Mouse (Mus musculus) midbrain, embryonic 14.5 days (tissue): ENCODE results near the gene Iqcd. TPM values are rescaled to one million over a fixed set of nuclear protein-coding genes. Genes with fewer than 3 reads are reported as not detected.

ENCODE experiments used
- ATAC-seq: fragments of 200-750 bp; cut with Nextera tagmentation; 2 replicates; pipeline ENCODE4 v1.8.0; 2017; ENCODE audit warnings: moderate number of reproducible peaks, moderate library complexity; ENCODE audit not compliant: low FRiP score, low TSS enrichment
- DNase-seq: peaks from one replicate; pipeline ENCODE4 v3.0.0-alpha.2; 2015
- H3K27ac ChIP-seq: fragments of 300-500 bp; sonication (generic); replicated peaks from 2 replicates; pipeline ENCODE4 v1.5.1; 2014; ENCODE audit warnings: mild to moderate bottlenecking, low read depth, low read length, moderate library complexity
- H3K27me3 ChIP-seq: fragments of 300-500 bp; sonication (generic); 2 replicates; pipeline ENCODE4 v1.6.1; 2014; ENCODE audit warnings: low read length, control low read depth, mixed read lengths; ENCODE audit not compliant: control insufficient read depth, insufficient read depth
- H3K36me3 ChIP-seq: fragments of 300-500 bp; sonication (generic); 2 replicates; pipeline ENCODE4 v1.6.1; 2014; ENCODE audit warnings: low read length, control low read depth; ENCODE audit not compliant: control insufficient read depth, insufficient read depth
- H3K4me1 ChIP-seq: fragments of 300-500 bp; sonication (generic); 2 replicates; pipeline ENCODE4 v1.6.1; 2014; ENCODE audit warnings: mild to moderate bottlenecking, antibody characterized with exemption, low read length, control low read depth; ENCODE audit not compliant: control insufficient read depth, insufficient read depth
- H3K4me2 ChIP-seq: fragments of 300-500 bp; sonication (generic); 2 replicates; pipeline ENCODE4 v1.6.1; 2014; ENCODE audit warnings: mild to moderate bottlenecking, low read length, moderate library complexity
- H3K4me3 ChIP-seq: fragments of 300-500 bp; sonication (generic); replicated peaks from 2 replicates; pipeline ENCODE4 v1.5.1; 2014; ENCODE audit warnings: low read depth, low read length
- H3K9ac ChIP-seq: fragments of 300-500 bp; sonication (generic); replicated peaks from 2 replicates; pipeline ENCODE4 v1.6.1; 2014; ENCODE audit warnings: mild to moderate bottlenecking, low read length, moderate library complexity
- H3K9me3 ChIP-seq: fragments of 300-500 bp; sonication (generic); 2 replicates; pipeline ENCODE4 v1.6.1; 2016; ENCODE audit warnings: low read length, control low read depth, mixed read lengths; ENCODE audit not compliant: control insufficient read depth
- WGBS: fragments of 180-500 bp; shearing (Covaris S2); extraction: QIAGEN DNeasy Blood & Tissue Kit; methylation state at CpG from one replicate; pipeline ENCODE4 v1.1.7; 2014; 5-methylcytosine and 5-hydroxymethylcytosine counted together
- polyA plus RNA-seq: library from polyadenylated mRNA; unstranded; fragments of >200 nt; fragmentation: Nextera tagmentation; extraction: Ambion mirVana; gene quantifications from 2 replicates; pipeline ENCODE4 v1.2.1, GENCODE M21; 2014

Iqcd gene
- polyA plus RNA-seq, 1 experiment from 2014 or later, result 1.7 TPM

DNA sequence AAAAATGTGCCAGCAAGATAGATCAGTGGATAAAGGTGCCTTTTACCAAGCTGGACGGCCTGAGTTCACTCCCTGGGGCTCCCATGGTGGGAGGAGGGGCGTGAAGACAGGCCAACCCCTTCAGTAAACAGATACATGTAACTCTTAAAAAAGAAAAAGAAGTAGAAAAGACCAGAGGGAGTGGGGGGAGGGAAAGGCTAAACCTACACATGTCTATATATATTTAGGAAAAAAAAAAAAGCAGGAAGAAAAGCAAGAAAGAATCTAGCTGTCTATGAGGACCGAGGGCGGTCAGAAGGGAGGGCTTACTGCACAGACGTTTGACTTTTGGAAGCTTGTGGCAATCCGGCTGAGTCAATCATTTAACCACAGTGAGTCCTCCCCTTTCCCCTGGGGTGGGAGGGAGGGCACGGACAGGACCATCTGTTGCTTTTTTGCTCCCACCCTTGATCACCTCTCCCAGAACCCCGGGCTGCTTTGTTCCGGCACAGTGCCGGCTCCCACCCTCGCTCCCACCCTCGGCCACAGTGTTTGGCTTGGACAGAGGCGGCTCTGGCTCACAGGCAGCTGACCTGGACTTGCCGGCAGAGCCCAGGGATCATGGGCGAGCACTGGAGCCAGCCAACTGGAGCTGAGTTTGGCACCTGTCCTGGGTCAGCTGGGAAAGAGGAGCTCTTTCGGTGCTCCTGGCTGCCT lies 28.1 kb upstream of the Iqcd start:
- ATAC-seq, result peak; percentile 31; the same call in 1 of the 2 replicates

DNA sequence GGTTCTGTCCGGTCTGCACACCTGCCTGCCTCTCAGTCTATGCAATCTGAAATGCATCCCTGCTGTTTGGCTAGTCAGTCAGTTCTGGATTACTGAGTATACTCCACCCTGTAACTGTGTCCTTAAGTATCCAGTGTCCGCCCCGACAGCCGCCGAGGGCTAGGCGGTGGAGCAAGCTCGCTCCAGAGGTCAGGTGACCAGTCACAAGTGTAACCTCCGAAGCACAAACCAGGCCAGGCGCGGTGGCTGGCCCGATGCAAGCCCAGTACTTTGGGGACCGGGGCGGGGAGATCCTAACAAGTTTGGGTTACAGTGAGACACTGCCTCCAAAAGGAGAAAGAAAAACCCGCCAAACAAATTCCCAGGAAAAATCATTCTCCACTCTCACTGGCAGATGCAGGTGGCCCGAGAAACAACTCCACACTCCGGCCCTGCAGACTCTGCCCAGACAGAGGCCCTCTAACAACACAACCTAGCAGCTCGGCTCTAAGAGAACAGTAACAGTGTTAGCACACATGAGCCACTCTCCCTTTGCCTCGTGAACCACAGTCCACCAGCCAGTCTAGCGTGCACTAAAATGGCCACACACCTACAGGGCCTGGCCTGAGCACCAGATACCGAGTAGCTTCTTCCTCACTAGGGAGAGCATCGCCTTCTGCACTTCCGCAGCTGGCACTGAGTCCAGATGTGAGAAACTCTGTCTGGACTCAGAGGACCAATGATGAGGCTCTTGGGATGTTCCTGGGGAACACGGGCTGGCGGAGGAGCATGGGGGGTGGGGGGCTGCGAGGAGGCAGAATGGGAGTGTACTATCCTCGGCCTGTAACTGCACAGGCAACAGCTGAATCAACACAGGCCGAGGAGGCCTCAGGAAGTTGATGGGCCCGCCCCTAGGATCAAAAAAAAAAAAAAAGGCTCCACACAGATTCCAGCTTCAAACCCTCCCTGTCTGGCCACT lies 25.6 kb upstream of the Iqcd start:
- WGBS, result 59% methylated on average over 28 of the region's 28 CpGs
- H3K9ac ChIP-seq, result no peak overlapping the region
- no peak for ATAC-seq

More for the DNA sequence above, 28.1 kb upstream of the Iqcd start:
- no peaks in the 10 kb centered on the region for H3K27me3 ChIP-seq
- H3K36me3 ChIP-seq, result peaks cover 12% of the 10 kb centered on the region
- 19% methylated on average over 16 of the region's 16 CpGs for WGBS
- no peak overlapping the region for H3K4me2 ChIP-seq
- no peak overlapping the region for H3K4me3 ChIP-seq
- DNase-seq, result peak; percentile 51
- H3K4me1 ChIP-seq, result peaks cover 37% of the 10 kb centered on the region
- H3K9ac ChIP-seq, result no peak overlapping the region
- H3K9me3 ChIP-seq, result no peaks in the 10 kb centered on the region
- H3K27ac ChIP-seq, result peak overlapping the region; percentile 57; the same call in 1 of the 2 replicates

DNA sequence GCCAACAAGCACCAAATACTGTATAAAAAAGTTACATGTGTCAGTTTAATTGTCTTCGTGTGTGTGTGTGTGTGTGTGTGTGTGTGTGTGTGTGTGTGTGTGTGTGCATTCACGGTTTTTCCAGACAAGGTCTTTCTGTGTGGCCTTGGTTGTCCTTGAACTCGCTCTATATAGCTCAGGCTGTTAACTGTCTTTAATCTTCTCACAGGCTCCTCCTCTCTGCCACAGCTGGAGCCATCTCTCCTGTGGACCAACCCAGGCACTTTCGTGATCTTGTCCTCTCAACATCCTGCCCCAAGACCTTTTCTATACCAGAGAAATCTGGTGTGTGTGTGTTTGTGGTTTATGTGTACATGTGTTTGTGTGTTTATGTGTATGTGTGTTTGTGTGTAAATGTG lies 24.9 kb upstream of the Iqcd start:
- WGBS, result 68% methylated on average over 4 of the region's 4 CpGs
- no peak overlapping the region for H3K27ac ChIP-seq
- H3K9ac ChIP-seq, result no peak overlapping the region
- peaks cover 65% of the 10 kb centered on the region for H3K4me1 ChIP-seq
- no peak for DNase-seq
- no peaks in the 10 kb centered on the region for H3K27me3 ChIP-seq
- no peaks in the 10 kb centered on the region for H3K36me3 ChIP-seq
- no peak overlapping the region for H3K4me2 ChIP-seq
- no peak for ATAC-seq
- no peaks in the 10 kb centered on the region for H3K9me3 ChIP-seq
- no peak overlapping the region for H3K4me3 ChIP-seq

More for the DNA sequence above, 25.6 kb upstream of the Iqcd start:
- Histone ChIP-seq H3K27ac (peak overlapping the region; percentile 41; the same call in 1 of the 2 replicates), H3K27me3 (no peaks in the 10 kb centered on the region), H3K4me3 (no peak overlapping the region), H3K9me3 (no peaks in the 10 kb centered on the region), H3K36me3 (no peaks in the 10 kb centered on the region), H3K4me2 (no peak overlapping the region), H3K4me1 (peaks cover 62% of the 10 kb centered on the region)
- no peak for DNase-seq

- Histone ChIP-seq H3K36me3 (no peaks in the 10 kb centered on the region), H3K9me3 (no peaks in the 10 kb centered on the region), H3K9ac (no peak overlapping the region), H3K27ac (peak overlapping the region; percentile 84), H3K4me2 (0 out of 2 replicates have a peak overlapping the region, but pooled peaks have one; percentile 6), H3K4me3 (no peak overlapping the region), H3K4me1 (peaks cover 64% of the 10 kb centered on the region), H3K27me3 (no peaks in the 10 kb centered on the region)
- no peak for DNase-seq
- ATAC-seq, result no peak
- 40% methylated on average over 15 of the region's 15 CpGs for WGBS
These were observed 23.5 kb upstream of the Iqcd start for GRCm38 (mm10) chr5:120565171-120565905.

DNA sequence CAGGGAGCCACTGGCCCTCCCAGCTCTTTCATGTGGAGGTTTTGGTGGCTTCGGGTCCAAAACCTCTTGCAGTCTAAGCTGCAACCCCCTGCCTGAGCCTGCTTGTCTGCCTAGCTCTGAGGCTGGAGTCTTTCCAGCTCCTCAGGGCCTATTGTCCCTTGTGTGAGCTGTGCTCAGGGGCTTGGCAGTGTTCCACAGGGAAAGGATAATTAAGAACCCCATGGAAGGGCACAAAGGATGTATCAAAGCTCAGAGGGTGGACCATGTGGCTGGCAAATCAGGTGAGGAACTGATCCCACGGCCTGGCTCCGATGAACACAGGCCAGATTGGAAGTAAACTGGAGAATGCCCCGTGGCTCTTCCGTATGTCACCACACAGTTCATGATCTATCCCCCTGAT lies 22.7 kb upstream of the Iqcd start:
- Histone ChIP-seq H3K9me3 (no peaks in the 10 kb centered on the region), H3K27ac (peak overlapping the region; percentile 84), H3K27me3 (no peaks in the 10 kb centered on the region), H3K4me1 (peaks cover 57% of the 10 kb centered on the region), H3K4me2 (0 out of 2 replicates have a peak overlapping the region, but pooled peaks have one; percentile 6), H3K4me3 (no peak overlapping the region), H3K9ac (no peak overlapping the region; the same call in 1 of the 2 replicates), H3K36me3 (no peaks in the 10 kb centered on the region)
- peak; percentile 63 for ATAC-seq
- DNase-seq, result peak; percentile 85
- 25% methylated on average over 5 of the region's 5 CpGs for WGBS

- no peak for ATAC-seq
- 53% methylated on average over 9 of the region's 9 CpGs for WGBS
- Histone ChIP-seq H3K4me3 (no peak overlapping the region), H3K9ac (peak overlapping the region; percentile 34; the same call in 1 of the 2 replicates), H3K27me3 (no peaks in the 10 kb centered on the region), H3K36me3 (no peaks in the 10 kb centered on the region), H3K4me1 (peaks cover 62% of the 10 kb centered on the region), H3K9me3 (no peaks in the 10 kb centered on the region), H3K4me2 (peak overlapping the region; percentile 29), H3K27ac (peak overlapping the region; percentile 84)
- DNase-seq, result no peak
These were observed 22.0 kb upstream of the Iqcd start for GRCm38 (mm10) chr5:120566681-120567252.

- peaks cover 62% of the 10 kb centered on the region for H3K4me1 ChIP-seq
- ATAC-seq (no peak), DNase-seq (peak; percentile 79)
- H3K27me3 ChIP-seq, result no peaks in the 10 kb centered on the region
- WGBS, result 11% methylated on average over 21 of the region's 21 CpGs
- peak overlapping the region; percentile 84 for H3K27ac ChIP-seq
- peak overlapping the region; percentile 29 for H3K4me2 ChIP-seq
- peak overlapping the region; percentile 34 for H3K9ac ChIP-seq
- H3K4me3 ChIP-seq, result no peak overlapping the region
- no peaks in the 10 kb centered on the region for H3K36me3 ChIP-seq
- no peaks in the 10 kb centered on the region for H3K9me3 ChIP-seq
These were observed 21.5 kb upstream of the Iqcd start for GRCm38 (mm10) chr5:120567253-120567701.

- Histone ChIP-seq H3K4me2 (peak overlapping the region; percentile 29), H3K4me3 (no peak overlapping the region), H3K4me1 (peaks cover 62% of the 10 kb centered on the region), H3K27me3 (no peaks in the 10 kb centered on the region), H3K36me3 (no peaks in the 10 kb centered on the region), H3K27ac (peak overlapping the region; percentile 84), H3K9me3 (no peaks in the 10 kb centered on the region), H3K9ac (peak overlapping the region; percentile 34; the same call in 1 of the 2 replicates)
- ATAC-seq, result peak; percentile 43; the same call in 1 of the 2 replicates
- 26% methylated on average over 14 of the region's 14 CpGs for WGBS
- peak; percentile 77 for DNase-seq
These were observed 21.0 kb upstream of the Iqcd start for GRCm38 (mm10) chr5:120567761-120568211.
